Mouse (Mus musculus) embryonic facial prominence, embryonic 14.5 days (tissue): ENCODE results near the gene Slc35f1. TPM values are rescaled to one million over a fixed set of nuclear protein-coding genes. Genes with fewer than 3 reads are reported as not detected.

Experiments used
- ATAC-seq: fragments of 200-750 bp; cut with Nextera tagmentation; 2 replicates; pipeline ENCODE4 v1.8.0; 2017; ENCODE audit warnings: low read depth, moderate number of reproducible peaks, moderate TSS enrichment
- DNase-seq: peaks from one replicate; pipeline ENCODE4 v3.0.0-alpha.2; 2015; ENCODE audit warnings: low spot score
- H3K27ac ChIP-seq: fragments of 300-500 bp; sonication (generic); replicated peaks from 2 replicates; pipeline ENCODE4 v1.5.1; 2014; ENCODE audit warnings: low read depth, mild to moderate bottlenecking, low read length, moderate library complexity
- H3K27me3 ChIP-seq: fragments of 300-500 bp; sonication (generic); replicated peaks from 2 replicates; pipeline ENCODE4 v1.6.1; 2014; ENCODE audit warnings: low read length; ENCODE audit not compliant: control insufficient read depth, insufficient read depth
- H3K36me3 ChIP-seq: fragments of 300-500 bp; sonication (generic); 2 replicates; pipeline ENCODE4 v1.6.1; 2014; ENCODE audit warnings: low read length, mixed read lengths; ENCODE audit not compliant: control insufficient read depth, insufficient read depth
- H3K4me1 ChIP-seq: fragments of 300-500 bp; sonication (generic); 2 replicates; pipeline ENCODE4 v1.6.1; 2014; ENCODE audit warnings: antibody characterized with exemption, low read length; ENCODE audit not compliant: control insufficient read depth, insufficient read depth
- H3K4me2 ChIP-seq: fragments of 300-500 bp; sonication (generic); 2 replicates; pipeline ENCODE4 v1.6.1; 2014; ENCODE audit warnings: low read depth, mild to moderate bottlenecking, low read length, moderate library complexity, mixed read lengths
- H3K4me3 ChIP-seq: fragments of 300-500 bp; sonication (generic); 2 replicates; pipeline ENCODE4 v1.5.1; 2014; ENCODE audit warnings: low read depth, mild to moderate bottlenecking, low read length
- H3K9ac ChIP-seq: fragments of 300-500 bp; sonication (generic); 2 replicates; pipeline ENCODE4 v1.6.1; 2014; ENCODE audit warnings: low read depth, mild to moderate bottlenecking, low read length, moderate library complexity, mixed read lengths
- H3K9me3 ChIP-seq: fragments of 300-500 bp; sonication (generic); 2 replicates; pipeline ENCODE4 v1.6.1; 2016; ENCODE audit warnings: low read length; ENCODE audit not compliant: control insufficient read depth
- WGBS: fragments of 180-500 bp; shearing (Covaris S2); extraction: QIAGEN DNeasy Blood & Tissue Kit; methylation state at CpG from one replicate; pipeline ENCODE4 v1.1.7; 2014; 5-methylcytosine and 5-hydroxymethylcytosine counted together
- polyA plus RNA-seq: library from polyadenylated mRNA; unstranded; fragments of >200 nt; fragmentation: Nextera tagmentation; extraction: Ambion mirVana; gene quantifications from 2 replicates; pipeline ENCODE4 v1.2.1, GENCODE M21; 2014

Gene Slc35f1
- polyA plus RNA-seq, 1 experiment from 2014 or later = 4.3 TPM

- Histone ChIP-seq H3K4me2 (no peak overlapping the region), H3K4me1 (no peaks in the 10 kb centered on the region), H3K27me3 (no peaks in the 10 kb centered on the region), H3K9ac (no peak overlapping the region), H3K9me3 (no peaks in the 10 kb centered on the region), H3K36me3 (no peaks in the 10 kb centered on the region), H3K27ac (no peak overlapping the region), H3K4me3 (no peak overlapping the region)
- WGBS = 59% methylated on average over 1 of the region's 1 CpGs
- DNase-seq = no peak
- no peak for ATAC-seq
These were observed 241.8 kb downstream of the Slc35f1 start for GRCm38 (mm10) chr10:52932159-52932558.

DNA sequence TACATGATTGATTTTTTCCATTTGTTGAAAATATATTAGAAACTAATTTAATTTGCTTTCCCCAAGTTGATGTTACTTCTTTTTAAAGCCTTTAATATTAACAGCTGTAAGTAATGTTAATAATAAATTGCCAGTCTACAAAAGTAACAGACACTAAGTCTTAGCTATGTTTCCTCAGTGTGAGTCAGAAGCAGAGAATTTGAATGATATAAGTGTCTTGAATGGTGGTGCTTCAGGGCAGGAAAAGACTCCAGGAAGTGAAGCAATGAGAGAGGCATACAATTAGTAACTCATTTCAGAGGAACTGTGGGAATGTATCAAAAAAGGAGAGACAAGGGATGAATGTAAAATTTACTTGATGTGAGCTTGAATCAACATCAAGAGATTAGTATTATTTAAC, 244.3 kb downstream of the Slc35f1 start:
- no peak overlapping the region for H3K4me3 ChIP-seq
- ATAC-seq = no peak
- H3K27me3 ChIP-seq = no peaks in the 10 kb centered on the region
- H3K36me3 ChIP-seq = no peaks in the 10 kb centered on the region
- H3K27ac ChIP-seq = no peak overlapping the region
- H3K9me3 ChIP-seq = no peaks in the 10 kb centered on the region
- no peak overlapping the region for H3K4me2 ChIP-seq
- no peak overlapping the region for H3K9ac ChIP-seq
- DNase-seq = no peak
- no peaks in the 10 kb centered on the region for H3K4me1 ChIP-seq

GRCm38 (mm10) chr10:52940111-52940830, 249.9 kb downstream of the Slc35f1 start:
- Histone ChIP-seq H3K36me3 (no peaks in the 10 kb centered on the region), H3K9me3 (no peaks in the 10 kb centered on the region), H3K27ac (no peak overlapping the region), H3K9ac (no peak overlapping the region), H3K27me3 (no peaks in the 10 kb centered on the region), H3K4me3 (no peak overlapping the region), H3K4me1 (no peaks in the 10 kb centered on the region), H3K4me2 (no peak overlapping the region)
- ATAC-seq (no peak), DNase-seq (no peak)
- WGBS = 88% methylated on average over 1 of the region's 1 CpGs

DNA sequence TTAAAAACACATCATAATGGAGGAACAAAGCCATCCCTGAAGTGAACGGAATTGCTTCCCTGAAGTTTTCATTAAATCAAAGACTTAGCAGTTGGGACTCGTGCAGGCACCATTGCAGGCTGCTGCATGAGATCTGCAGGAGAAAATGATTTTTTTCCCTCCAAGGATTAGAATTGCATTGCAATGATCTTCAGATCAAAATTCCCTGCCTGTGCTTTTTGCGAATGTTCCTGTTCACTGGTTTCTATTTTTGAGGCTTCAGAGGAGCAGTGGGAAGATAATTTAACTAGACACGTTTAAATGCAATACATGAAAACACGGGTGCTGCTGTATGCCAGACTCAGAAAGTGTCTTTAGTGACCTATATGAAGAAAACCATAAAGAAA, 250.5 kb downstream of the Slc35f1 start:
- Histone ChIP-seq H3K9me3 (no peaks in the 10 kb centered on the region), H3K27me3 (no peaks in the 10 kb centered on the region), H3K4me2 (no peak overlapping the region), H3K36me3 (no peaks in the 10 kb centered on the region), H3K27ac (no peak overlapping the region), H3K9ac (no peak overlapping the region), H3K4me1 (no peaks in the 10 kb centered on the region), H3K4me3 (no peak overlapping the region)
- DNase-seq = no peak
- WGBS = 64% methylated on average over 5 of the region's 5 CpGs
- no peak for ATAC-seq

GRCm38 (mm10) chr10:52952581-52952980, 262.2 kb downstream of the Slc35f1 start:
- H3K4me2 ChIP-seq = no peak overlapping the region
- no peak for DNase-seq
- H3K4me3 ChIP-seq = no peak overlapping the region
- no peaks in the 10 kb centered on the region for H3K27me3 ChIP-seq
- no peak for ATAC-seq
- H3K36me3 ChIP-seq = no peaks in the 10 kb centered on the region
- WGBS = 74% methylated on average over 3 of the region's 3 CpGs
- H3K4me1 ChIP-seq = no peaks in the 10 kb centered on the region
- H3K27ac ChIP-seq = no peak overlapping the region
- H3K9ac ChIP-seq = no peak overlapping the region
- H3K9me3 ChIP-seq = no peaks in the 10 kb centered on the region

- ATAC-seq (peak; percentile 47; the same call in 1 of the 2 replicates), DNase-seq (no peak)
- Histone ChIP-seq H3K4me2 (no peak overlapping the region), H3K4me3 (no peak overlapping the region), H3K27me3 (no peaks in the 10 kb centered on the region), H3K27ac (no peak overlapping the region), H3K36me3 (no peaks in the 10 kb centered on the region), H3K9me3 (no peaks in the 10 kb centered on the region), H3K9ac (no peak overlapping the region), H3K4me1 (no peaks in the 10 kb centered on the region)
- 52% methylated on average over 4 of the region's 4 CpGs for WGBS
These were observed 266.4 kb downstream of the Slc35f1 start for GRCm38 (mm10) chr10:52956728-52957127.

GRCm38 (mm10) chr10:52979251-52979650, 288.9 kb downstream of the Slc35f1 start:
- H3K4me3 ChIP-seq = no peak overlapping the region
- no peaks in the 10 kb centered on the region for H3K4me1 ChIP-seq
- DNase-seq (no peak), ATAC-seq (no peak)
- no peak overlapping the region for H3K27ac ChIP-seq
- no peaks in the 10 kb centered on the region for H3K9me3 ChIP-seq
- H3K4me2 ChIP-seq = no peak overlapping the region
- no peaks in the 10 kb centered on the region for H3K36me3 ChIP-seq
- H3K9ac ChIP-seq = no peak overlapping the region
- 75% methylated on average over 1 of the region's 1 CpGs for WGBS
- H3K27me3 ChIP-seq = no peaks in the 10 kb centered on the region

GRCm38 (mm10) chr10:52982836-52983235, 292.5 kb downstream of the Slc35f1 start:
- Histone ChIP-seq H3K4me1 (no peaks in the 10 kb centered on the region), H3K4me3 (no peak overlapping the region), H3K36me3 (no peaks in the 10 kb centered on the region), H3K27ac (no peak overlapping the region), H3K4me2 (no peak overlapping the region), H3K9me3 (no peaks in the 10 kb centered on the region), H3K9ac (no peak overlapping the region), H3K27me3 (no peaks in the 10 kb centered on the region)
- WGBS = 50% methylated on average over 1 of the region's 1 CpGs
- DNase-seq = no peak
- ATAC-seq = no peak

- Histone ChIP-seq H3K27me3 (no peaks in the 10 kb centered on the region), H3K4me1 (no peaks in the 10 kb centered on the region), H3K9me3 (no peaks in the 10 kb centered on the region), H3K4me2 (no peak overlapping the region), H3K9ac (no peak overlapping the region), H3K36me3 (no peaks in the 10 kb centered on the region), H3K4me3 (no peak overlapping the region), H3K27ac (no peak overlapping the region; the same call in 1 of the 2 replicates)
- ATAC-seq (no peak), DNase-seq (peak; percentile 19)
- 38% methylated on average over 2 of the region's 2 CpGs for WGBS
These were observed 301.9 kb downstream of the Slc35f1 start for GRCm38 (mm10) chr10:52992246-52992645.
